Mouse (Mus musculus): Measurements from ENCODE around the gene Commd6. TPM values are rescaled to one million over a fixed set of nuclear protein-coding genes. Genes with fewer than 3 reads are reported as not detected.
A peak's percentile ranks its signal among the peaks of the same experiment; 100 is the strongest.

The Commd6 gene
- polyA plus RNA-seq, 1 experiment from 2014 or later, result 95.2 TPM

DNA sequence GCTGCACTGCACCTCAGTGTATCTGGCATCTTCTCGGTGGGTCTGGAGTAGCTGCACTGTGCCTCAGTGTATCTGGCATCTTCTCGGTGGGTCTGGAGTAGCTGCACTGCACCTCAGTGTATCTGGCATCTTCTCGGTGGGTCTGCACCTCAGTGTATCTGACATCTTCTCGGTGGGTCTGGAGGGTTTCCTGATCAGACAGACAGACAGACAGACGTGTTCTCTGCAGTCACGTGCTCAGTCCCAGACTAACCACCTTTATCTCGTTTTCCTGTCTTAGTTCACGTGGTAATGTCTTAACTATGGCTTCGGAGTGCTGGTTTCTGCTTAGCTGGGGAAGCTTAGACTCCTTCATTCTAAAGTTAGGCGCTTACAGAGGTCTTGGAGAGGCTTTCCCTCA, 15.8 kb upstream of the Commd6 start:
- peaks cover 6% of the 10 kb centered on the region; the same call in 1 of the 2 replicates for H3K4me1 ChIP-seq (ENCODE audit: control insufficient read depth, insufficient read depth, low read depth, low read length)
- H3K27ac ChIP-seq (ENCODE audit: low read depth, low read length), result no peak overlapping the region
- H3K9ac ChIP-seq (ENCODE audit: low read depth, low read length), result no peak overlapping the region
- 86% methylated on average over 10 of the region's 10 CpGs for WGBS
- no peaks in the 10 kb centered on the region for H3K27me3 ChIP-seq (replicated peaks; ENCODE audit: control insufficient read depth, insufficient read depth, low read length)
- H3K4me2 ChIP-seq (ENCODE audit: low read length), result no peak overlapping the region
- no peak for ATAC-seq
- no peaks in the 10 kb centered on the region for H3K9me3 ChIP-seq (ENCODE audit: control insufficient read depth, low read length)
- H3K36me3 ChIP-seq (ENCODE audit: control insufficient read depth, insufficient read depth, low read length), result peaks cover 4% of the 10 kb centered on the region; the same call in 1 of the 2 replicates
- no peak overlapping the region for H3K4me3 ChIP-seq (ENCODE audit: low read length)

DNA sequence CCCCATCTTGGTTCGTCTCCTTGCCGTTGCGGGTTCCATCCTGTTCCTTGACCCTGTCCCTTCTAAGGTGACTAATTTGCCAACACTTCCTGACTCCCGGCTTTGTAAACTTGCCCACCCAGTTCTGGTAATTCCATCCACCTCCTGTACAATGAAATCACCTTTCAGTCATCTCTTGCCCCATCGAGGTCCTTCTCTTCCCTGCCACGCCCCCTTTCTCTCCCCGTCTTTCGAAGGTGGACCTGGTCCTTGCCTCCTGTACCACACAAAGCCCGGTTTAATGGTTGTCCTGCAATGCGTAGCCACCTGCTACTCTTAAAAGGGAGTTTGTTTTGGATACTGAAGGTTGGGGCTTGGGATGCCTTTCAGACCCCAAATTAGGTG, 14.0 kb upstream of the Commd6 start:
- no peaks in the 10 kb centered on the region for H3K27me3 ChIP-seq (replicated peaks; ENCODE audit: control insufficient read depth, insufficient read depth, low read length)
- peak overlapping the region; percentile 81 for H3K4me2 ChIP-seq (ENCODE audit: low read length)
- peaks cover 6% of the 10 kb centered on the region; the same call in 1 of the 2 replicates for H3K4me1 ChIP-seq (ENCODE audit: control insufficient read depth, insufficient read depth, low read depth, low read length)
- H3K9ac ChIP-seq (ENCODE audit: low read depth, low read length), result peak overlapping the region; percentile 90
- WGBS, result under 1% methylated on average over 10 of the region's 10 CpGs
- H3K4me3 ChIP-seq (ENCODE audit: low read length), result peak overlapping the region; percentile 65
- peak overlapping the region; percentile 78; the same call in 1 of the 2 replicates for H3K27ac ChIP-seq (ENCODE audit: low read depth, low read length)
- no peaks in the 10 kb centered on the region for H3K9me3 ChIP-seq (ENCODE audit: control insufficient read depth, low read length)
- H3K36me3 ChIP-seq (ENCODE audit: control insufficient read depth, insufficient read depth, low read length), result no peaks in the 10 kb centered on the region; the same call in 1 of the 2 replicates
- ATAC-seq, result peak; percentile 21; the same call in 1 of the 2 replicates

GRCm38 (mm10) chr14:101653581-101654525, 13.4 kb upstream of the Commd6 start, which contains the start of gene Uchl3:
Gene Uchl3 (plus strand): TSS chr14:101653967.
- WGBS, result under 1% methylated on average over 67 of the region's 81 CpGs
- no peaks in the 10 kb centered on the region for H3K27me3 ChIP-seq (replicated peaks; ENCODE audit: control insufficient read depth, insufficient read depth, low read length)
- ATAC-seq, result peak; percentile 93
- H3K9ac ChIP-seq (ENCODE audit: low read depth, low read length), result peak within 1 kb of the TSS; percentile 90
- H3K4me2 ChIP-seq (ENCODE audit: low read length), result peak within 1 kb of the TSS; percentile 81
- peak within 1 kb of the TSS; percentile 78 for H3K27ac ChIP-seq (ENCODE audit: low read depth, low read length)
- no peaks in the 10 kb centered on the region for H3K9me3 ChIP-seq (ENCODE audit: control insufficient read depth, low read length)
- H3K4me1 ChIP-seq (ENCODE audit: control insufficient read depth, insufficient read depth, low read depth, low read length), result peaks cover 6% of the 10 kb centered on the region; the same call in 1 of the 2 replicates
- peak within 1 kb of the TSS; percentile 65 for H3K4me3 ChIP-seq (ENCODE audit: low read length)
- no peaks in the 10 kb centered on the region for H3K36me3 ChIP-seq (ENCODE audit: control insufficient read depth, insufficient read depth, low read length)

DNA sequence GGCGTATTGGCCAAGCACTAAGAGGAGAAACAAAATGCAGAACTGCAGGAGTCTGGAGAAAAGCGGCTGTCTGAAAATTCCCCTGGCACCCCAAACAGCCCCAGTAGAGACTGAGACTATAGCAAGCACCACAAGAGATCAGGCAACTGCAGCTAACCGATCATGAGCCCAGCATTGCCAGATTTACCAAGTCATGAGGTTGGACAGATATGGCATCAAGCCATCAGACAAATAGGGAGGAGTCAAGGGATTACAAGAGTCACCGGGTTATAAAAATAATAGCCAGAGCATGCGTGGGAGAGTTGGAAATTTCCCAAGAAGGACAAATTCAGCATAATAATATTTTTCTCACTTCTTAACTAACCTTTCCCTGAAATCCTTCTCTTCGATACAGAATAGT, 12.1 kb upstream of the Commd6 start:
- H3K9me3 ChIP-seq (ENCODE audit: control insufficient read depth, low read length), result no peaks in the 10 kb centered on the region
- WGBS, result 89% methylated on average over 6 of the region's 6 CpGs
- no peak overlapping the region for H3K27ac ChIP-seq (ENCODE audit: low read depth, low read length)
- no peaks in the 10 kb centered on the region for H3K36me3 ChIP-seq (ENCODE audit: control insufficient read depth, insufficient read depth, low read length)
- H3K4me3 ChIP-seq (ENCODE audit: low read length), result no peak overlapping the region
- ATAC-seq, result no peak
- H3K27me3 ChIP-seq (replicated peaks; ENCODE audit: control insufficient read depth, insufficient read depth, low read length), result no peaks in the 10 kb centered on the region
- H3K4me1 ChIP-seq (ENCODE audit: control insufficient read depth, insufficient read depth, low read depth, low read length), result peaks cover 6% of the 10 kb centered on the region; the same call in 1 of the 2 replicates
- no peak overlapping the region for H3K9ac ChIP-seq (ENCODE audit: low read depth, low read length)
- H3K4me2 ChIP-seq (ENCODE audit: low read length), result no peak overlapping the region

- WGBS, result 90% methylated on average over 4 of the region's 4 CpGs
- no peak overlapping the region for H3K4me2 ChIP-seq (ENCODE audit: low read length)
- no peaks in the 10 kb centered on the region for H3K36me3 ChIP-seq (ENCODE audit: control insufficient read depth, insufficient read depth, low read length)
- H3K9me3 ChIP-seq (ENCODE audit: control insufficient read depth, low read length), result no peaks in the 10 kb centered on the region
- H3K27me3 ChIP-seq (replicated peaks; ENCODE audit: control insufficient read depth, insufficient read depth, low read length), result no peaks in the 10 kb centered on the region
- no peak overlapping the region for H3K27ac ChIP-seq (ENCODE audit: low read depth, low read length)
- no peak for ATAC-seq
- H3K4me3 ChIP-seq (ENCODE audit: low read length), result no peak overlapping the region
- no peak overlapping the region for H3K9ac ChIP-seq (ENCODE audit: low read depth, low read length)
- peaks cover 4% of the 10 kb centered on the region; the same call in 1 of the 2 replicates for H3K4me1 ChIP-seq (ENCODE audit: control insufficient read depth, insufficient read depth, low read depth, low read length)
Measured at GRCm38 (mm10) chr14:101650551-101650950, 10.1 kb upstream of the Commd6 start.

GRCm38 (mm10) chr14:101644948-101645347, 4.5 kb upstream of the Commd6 start:
- no peak overlapping the region for H3K4me3 ChIP-seq (ENCODE audit: low read length)
- no peaks in the 10 kb centered on the region for H3K27me3 ChIP-seq (replicated peaks; ENCODE audit: control insufficient read depth, insufficient read depth, low read length)
- H3K9ac ChIP-seq (ENCODE audit: low read depth, low read length), result no peak overlapping the region
- H3K9me3 ChIP-seq (ENCODE audit: control insufficient read depth, low read length), result no peaks in the 10 kb centered on the region
- ATAC-seq, result no peak
- WGBS, result 94% methylated on average over 1 of the region's 1 CpGs
- no peaks in the 10 kb centered on the region for H3K4me1 ChIP-seq (ENCODE audit: control insufficient read depth, insufficient read depth, low read depth, low read length)
- no peak overlapping the region for H3K4me2 ChIP-seq (ENCODE audit: low read length)
- H3K27ac ChIP-seq (ENCODE audit: low read depth, low read length), result no peak overlapping the region
- H3K36me3 ChIP-seq (ENCODE audit: control insufficient read depth, insufficient read depth, low read length), result no peaks in the 10 kb centered on the region

GRCm38 (mm10) chr14:101637381-101637780, 3.1 kb downstream of the Commd6 start:
- no peak overlapping the region for H3K4me3 ChIP-seq (ENCODE audit: low read length)
- H3K36me3 ChIP-seq (ENCODE audit: control insufficient read depth, insufficient read depth, low read length), result peaks cover 12% of the 10 kb centered on the region
- no peak for ATAC-seq
- peaks cover 4% of the 10 kb centered on the region for H3K4me1 ChIP-seq (ENCODE audit: control insufficient read depth, insufficient read depth, low read depth, low read length)
- H3K27me3 ChIP-seq (replicated peaks; ENCODE audit: control insufficient read depth, insufficient read depth, low read length), result no peaks in the 10 kb centered on the region
- no peaks in the 10 kb centered on the region for H3K9me3 ChIP-seq (ENCODE audit: control insufficient read depth, low read length)
- 94% methylated on average over 6 of the region's 6 CpGs for WGBS
- H3K27ac ChIP-seq (ENCODE audit: low read depth, low read length), result no peak overlapping the region
- no peak overlapping the region for H3K4me2 ChIP-seq (ENCODE audit: low read length)
- H3K9ac ChIP-seq (ENCODE audit: low read depth, low read length), result no peak overlapping the region

DNA sequence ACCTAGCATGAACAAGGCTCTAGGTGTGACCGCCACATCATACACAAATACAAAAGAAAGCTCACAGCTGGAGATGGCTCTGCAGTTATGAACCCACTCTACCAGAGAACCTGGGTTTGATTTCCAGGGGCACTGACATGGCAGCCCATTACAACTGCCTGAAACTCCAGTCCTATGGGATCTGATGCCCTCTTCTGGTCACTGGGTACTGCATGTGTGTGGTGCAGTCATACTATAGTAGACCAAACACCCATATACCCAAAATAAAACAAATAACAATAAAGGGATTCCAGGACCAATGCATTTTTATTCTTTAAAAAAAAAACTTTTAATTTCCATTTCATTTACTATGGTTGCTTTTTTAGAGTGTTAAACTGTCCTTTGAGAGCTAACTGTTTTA, 4.7 kb downstream of the Commd6 start:
- Histone ChIP-seq H3K4me1 (ENCODE audit: control insufficient read depth, insufficient read depth, low read depth, low read length) (peaks cover 4% of the 10 kb centered on the region), H3K4me2 (ENCODE audit: low read length) (no peak overlapping the region), H3K9me3 (ENCODE audit: control insufficient read depth, low read length) (no peaks in the 10 kb centered on the region), H3K4me3 (ENCODE audit: low read length) (no peak overlapping the region), H3K27me3 (replicated peaks; ENCODE audit: control insufficient read depth, insufficient read depth, low read length) (no peaks in the 10 kb centered on the region), H3K27ac (ENCODE audit: low read depth, low read length) (no peak overlapping the region), H3K9ac (ENCODE audit: low read depth, low read length) (no peak overlapping the region), H3K36me3 (ENCODE audit: control insufficient read depth, insufficient read depth, low read length) (peaks cover 14% of the 10 kb centered on the region)
- no peak for ATAC-seq
- WGBS, result 95% methylated on average over 1 of the region's 1 CpGs

DNA sequence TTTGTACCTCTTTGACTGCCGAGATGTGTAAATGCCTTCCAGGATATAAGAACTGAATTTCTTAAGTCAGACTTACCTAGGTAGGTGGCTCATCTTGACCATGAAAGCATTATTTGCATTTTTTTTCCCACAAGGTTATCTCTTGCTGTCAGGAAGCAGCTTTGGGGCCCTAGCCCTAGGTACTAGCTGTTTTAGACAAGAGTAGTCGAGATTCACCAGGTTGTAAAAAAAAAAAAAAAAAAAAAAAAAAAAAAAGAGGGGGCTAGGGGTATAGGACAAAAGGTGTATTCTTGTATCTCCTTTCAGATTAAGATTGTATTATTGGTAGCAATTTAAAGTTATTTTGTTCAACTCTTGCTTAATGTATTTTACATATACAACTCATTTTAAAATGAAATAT, 9.9 kb downstream of the Commd6 start:
- Histone ChIP-seq H3K27me3 (replicated peaks; ENCODE audit: control insufficient read depth, insufficient read depth, low read length) (no peaks in the 10 kb centered on the region), H3K9ac (ENCODE audit: low read depth, low read length) (no peak overlapping the region), H3K27ac (ENCODE audit: low read depth, low read length) (no peak overlapping the region), H3K9me3 (ENCODE audit: control insufficient read depth, low read length) (no peaks in the 10 kb centered on the region), H3K4me1 (ENCODE audit: control insufficient read depth, insufficient read depth, low read depth, low read length) (no peaks in the 10 kb centered on the region), H3K4me3 (ENCODE audit: low read length) (no peak overlapping the region), H3K4me2 (ENCODE audit: low read length) (no peak overlapping the region), H3K36me3 (ENCODE audit: control insufficient read depth, insufficient read depth, low read length) (peaks cover 12% of the 10 kb centered on the region)
- 88% methylated on average over 2 of the region's 2 CpGs for WGBS
- ATAC-seq, result no peak

All from hindbrain, embryonic 16.5 days (tissue).